Mouse (Mus musculus): ENCODE measurements around the gene Adh5. TPM values are rescaled to one million over a fixed set of nuclear protein-coding genes. Genes with fewer than 3 reads are reported as not detected.

The Adh5 gene
- 100 to 1,000 TPM; 151 to 165 TPM for total RNA-seq (2021)
- 26.6 and 28.9 TPM in 2 replicates for polyA plus RNA-seq (2012; rRNA removed)
- long read RNA-seq, transcript Adh5-201 (9 exons, 1,604 nt), result major isoform, 102 of 121 reads
- long read RNA-seq, partial matches to known transcripts, result 18 of 121 reads
- long read RNA-seq, other reads (novel, unspliced or antisense), result 1 of 121 reads

DNA sequence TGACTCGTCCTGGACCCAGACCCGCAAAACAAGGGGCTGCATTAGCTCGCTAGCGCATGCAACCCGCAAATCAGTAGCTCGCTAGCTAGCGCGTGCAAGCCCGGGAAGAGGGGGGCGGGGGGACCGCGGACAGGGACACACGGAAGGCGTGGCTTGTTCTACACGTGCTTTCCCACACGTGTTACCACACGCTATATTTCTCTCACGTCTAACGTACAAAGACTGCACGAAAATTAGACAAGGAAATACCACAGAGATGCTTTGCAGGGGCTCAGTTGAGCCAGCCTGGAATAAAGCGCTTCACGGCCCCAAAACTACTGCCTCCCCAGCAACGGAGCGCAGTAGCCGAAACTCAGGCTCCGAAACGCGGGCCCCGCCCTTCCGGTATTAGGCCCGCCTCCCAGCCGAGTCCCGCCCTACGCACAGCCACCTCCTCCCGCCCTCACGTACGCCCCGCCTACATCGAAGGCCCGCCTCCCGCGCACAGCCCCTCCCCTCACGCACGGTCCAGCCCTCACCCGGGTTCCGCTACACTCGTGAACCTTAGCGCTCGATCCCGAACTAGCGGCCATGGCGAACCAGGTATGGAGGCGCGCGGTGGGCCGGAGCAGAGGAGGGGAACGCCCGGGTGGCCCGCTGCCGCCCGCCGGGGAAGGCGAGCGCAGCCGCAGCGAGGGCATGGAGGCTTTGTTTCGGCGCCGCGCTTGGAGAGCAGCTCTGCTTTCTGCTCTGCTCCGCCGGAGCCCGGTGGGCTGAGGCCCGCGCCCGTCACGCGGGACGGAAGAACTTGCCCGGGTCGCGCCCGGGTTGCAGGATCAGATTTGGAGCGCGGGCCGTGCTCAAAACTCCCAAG, at the start of gene Adh5:
Adh5 (plus strand) TSS at position 482 of the 853 bp plus-strand sequence.
- peak; percentile 96 for DNase-seq

DNA sequence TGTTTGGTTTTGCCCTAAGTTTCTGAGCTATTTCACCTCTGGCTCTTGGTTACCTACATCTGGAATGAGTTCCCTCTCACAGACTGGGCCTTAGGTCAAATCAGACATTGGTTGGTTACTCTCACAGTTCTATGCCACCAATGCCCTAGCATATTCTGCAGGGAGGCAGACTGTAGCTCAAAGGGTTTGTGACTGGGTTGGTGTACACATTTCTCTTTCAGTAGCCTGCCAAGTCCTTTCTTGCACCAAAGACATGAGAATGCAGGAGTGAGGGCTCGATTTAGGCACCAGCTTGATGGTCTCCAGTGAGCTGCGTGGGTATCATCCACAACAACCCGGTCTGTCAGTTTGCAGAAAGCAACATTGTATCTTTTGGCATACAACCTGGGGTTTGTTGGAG, 38.0 kb upstream of the Adh5 start:
- DNase-seq, result no peak

GRCm38 (mm10) chr3:138405341-138405740, 37.6 kb upstream of the Adh5 start:
- DNase-seq, result peak; percentile 54

DNA sequence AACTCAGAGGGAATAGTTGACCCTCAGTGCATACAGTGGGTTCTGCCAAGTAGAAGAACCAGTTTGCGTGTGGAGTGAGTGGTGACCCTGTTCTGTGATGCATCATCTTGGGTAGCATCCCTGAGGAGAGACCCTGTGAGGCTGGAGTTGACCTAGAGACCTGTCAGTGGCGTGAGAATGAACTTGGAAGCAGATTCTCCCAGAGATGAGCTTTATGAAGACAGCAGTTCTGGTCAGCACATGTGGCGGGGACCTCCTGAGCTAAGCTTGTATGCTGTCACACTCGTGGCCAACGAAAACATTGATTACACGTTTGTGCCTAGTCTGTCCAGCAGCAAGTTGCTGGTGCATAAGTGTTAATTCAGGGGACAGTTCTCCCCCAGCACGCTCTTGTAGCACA, 37.1 kb upstream of the Adh5 start:
- DNase-seq, result no peak

GRCm38 (mm10) chr3:138407920-138408319, 35.0 kb upstream of the Adh5 start:
- peak; percentile 68 for DNase-seq

- DNase-seq, result no peak
These were observed 33.3 kb upstream of the Adh5 start for GRCm38 (mm10) chr3:138409585-138409984.

DNA sequence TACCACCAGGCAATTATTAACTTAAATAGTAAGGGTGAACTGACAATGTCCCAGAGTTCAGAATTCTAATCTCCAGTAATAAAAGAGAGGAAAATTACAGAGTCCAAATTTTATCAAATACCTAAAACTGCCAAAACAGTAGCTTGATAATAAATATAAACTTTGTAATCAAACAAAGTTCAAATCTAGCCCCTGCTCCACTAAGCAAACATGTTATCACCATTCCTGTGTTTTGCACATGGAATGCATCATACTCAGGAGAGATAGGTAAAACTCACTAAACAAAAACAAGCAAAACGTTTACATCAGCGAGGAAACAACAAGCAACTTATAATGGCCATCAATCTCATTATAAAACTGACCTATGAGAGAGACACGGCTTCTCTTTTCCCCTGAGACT, 32.7 kb upstream of the Adh5 start:
- DNase-seq, result no peak

DNA sequence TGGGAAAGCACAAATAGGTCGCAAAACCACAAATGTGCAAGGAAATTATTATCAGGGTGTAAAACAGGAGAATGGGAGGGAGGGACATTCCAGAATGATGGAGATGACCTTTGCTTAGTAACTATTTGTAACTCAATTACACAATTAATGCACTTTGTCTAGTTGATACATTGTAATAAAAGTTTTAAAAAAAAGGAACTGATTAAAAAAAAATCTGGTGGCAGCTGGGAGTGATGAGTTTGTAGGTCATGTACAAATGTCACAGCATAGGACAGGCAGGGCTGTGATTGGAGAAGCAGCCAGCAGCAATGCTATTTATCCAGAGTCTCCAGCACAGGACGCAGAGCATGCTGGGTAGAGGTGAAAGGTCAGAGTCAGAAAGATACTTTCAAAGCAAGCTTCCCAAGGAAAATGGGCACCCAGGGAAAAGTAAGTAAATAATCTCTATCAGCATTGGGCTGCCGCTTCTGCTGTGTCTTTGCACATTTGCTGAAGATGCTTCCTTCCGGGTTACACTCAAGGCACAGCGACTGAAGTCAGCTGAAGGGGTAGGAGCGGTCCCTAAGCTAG, 27.7 kb upstream of the Adh5 start, which contains the start of gene Adh4:
Adh4 (plus strand) TSS at position 346 of the 570 bp plus-strand sequence.
- DNase-seq, result peak; percentile 20

DNA sequence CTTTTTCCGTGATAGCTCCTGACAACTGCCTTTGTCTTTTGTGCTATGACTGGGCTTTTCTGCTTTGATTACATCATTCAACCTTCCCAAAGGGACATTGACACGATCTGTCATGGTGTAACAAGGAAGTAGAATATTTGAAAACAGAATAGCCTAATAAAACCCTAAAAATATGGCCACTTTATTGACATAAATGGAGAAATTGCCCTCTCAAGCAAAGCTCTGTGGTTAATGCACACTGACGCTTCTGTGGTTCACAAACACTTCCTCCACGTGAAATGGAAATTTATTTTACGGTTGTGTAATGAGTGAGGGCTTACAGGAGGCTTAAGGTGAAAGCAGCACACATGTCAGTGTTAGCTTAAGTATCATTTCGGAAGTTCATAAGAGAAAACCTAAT, 23.5 kb upstream of the Adh5 start:
- DNase-seq, result no peak

DNA sequence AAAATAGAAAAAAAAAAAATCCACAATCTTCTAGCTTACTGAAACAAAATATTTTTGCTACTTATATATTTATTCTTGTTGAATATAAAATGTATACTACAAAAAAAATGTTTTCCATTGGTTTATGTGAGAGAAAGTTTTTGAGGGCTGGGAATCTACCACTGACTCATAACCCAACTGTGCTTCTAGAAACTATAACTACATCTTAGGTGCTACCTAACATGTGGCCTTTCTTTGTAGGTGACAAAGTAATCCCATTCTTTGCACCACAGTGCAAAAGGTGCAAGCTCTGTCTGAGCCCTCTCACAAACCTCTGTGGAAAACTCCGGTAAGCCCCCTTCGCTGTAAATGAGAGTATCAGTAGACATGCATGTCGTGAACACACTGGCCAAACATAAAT, 22.5 kb upstream of the Adh5 start:
- DNase-seq, result no peak

DNA sequence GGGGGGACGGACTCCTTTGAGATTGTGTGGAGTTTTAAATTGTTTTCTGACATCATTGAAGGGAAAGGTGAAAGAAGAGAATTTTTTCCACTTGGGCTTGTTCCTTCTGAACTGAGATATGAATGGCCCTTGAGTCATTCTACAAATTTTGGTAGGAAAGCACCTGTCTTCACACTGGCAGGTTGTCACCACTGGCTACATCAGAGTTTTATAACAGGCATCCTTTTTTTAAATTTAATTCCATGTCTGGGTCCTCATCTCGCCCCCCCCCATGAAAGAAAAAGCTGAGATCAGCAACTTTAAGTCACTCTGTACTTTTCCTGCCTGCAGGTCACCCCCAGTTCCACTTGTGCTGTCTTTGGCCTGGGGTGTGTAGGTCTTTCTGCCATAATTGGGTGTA, 19.2 kb upstream of the Adh5 start:
- DNase-seq, result no peak

GRCm38 (mm10) chr3:138424247-138424646, 18.6 kb upstream of the Adh5 start:
- DNase-seq, result no peak

- peak; percentile 21 for DNase-seq
These were observed 12.4 kb upstream of the Adh5 start for GRCm38 (mm10) chr3:138430360-138430976.

GRCm38 (mm10) chr3:138431835-138432234, 11.1 kb upstream of the Adh5 start:
- DNase-seq, result no peak

DNA sequence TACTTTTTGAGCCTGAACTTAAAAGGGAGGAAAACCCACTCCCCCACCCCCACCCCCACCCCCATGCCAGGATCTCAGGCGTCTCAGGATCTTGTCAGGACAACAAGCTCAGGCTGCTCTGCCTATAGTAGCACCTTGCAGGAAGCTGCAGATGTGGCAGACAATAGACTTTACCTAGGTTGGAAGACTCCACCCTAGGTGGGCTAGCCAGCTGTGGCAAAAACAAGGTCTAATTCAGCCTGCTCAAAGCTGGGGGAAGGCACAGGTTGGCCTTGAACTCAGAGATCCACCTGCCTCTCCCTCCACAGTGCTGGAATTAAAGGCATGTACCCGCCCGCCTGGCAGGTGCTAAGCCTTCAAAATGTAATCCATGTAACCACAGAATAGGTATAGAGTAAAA, 4.2 kb upstream of the Adh5 start:
- no peak for DNase-seq

- DNase-seq, result no peak
These were observed 690 bp upstream of the Adh5 start for GRCm38 (mm10) chr3:138442203-138442602.

DNA sequence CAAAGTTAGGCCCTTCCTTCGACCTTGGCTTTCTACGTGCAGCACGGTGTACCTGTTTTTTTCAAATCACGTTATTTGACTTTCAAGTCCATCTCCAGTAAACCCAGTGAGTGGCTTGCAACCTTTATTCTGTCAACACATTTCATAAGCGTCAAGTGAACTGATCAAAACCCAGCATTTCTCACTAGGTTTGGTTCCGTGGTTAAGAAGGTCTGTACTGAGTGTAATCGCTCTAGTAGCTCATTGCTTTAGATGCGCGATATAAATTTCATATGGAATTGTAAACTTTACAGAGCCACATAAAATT, 525 bp downstream of the Adh5 start:
- no peak for DNase-seq

- no peak for DNase-seq
These were observed 5.4 kb downstream of the Adh5 start for GRCm38 (mm10) chr3:138448077-138448860.

DNA sequence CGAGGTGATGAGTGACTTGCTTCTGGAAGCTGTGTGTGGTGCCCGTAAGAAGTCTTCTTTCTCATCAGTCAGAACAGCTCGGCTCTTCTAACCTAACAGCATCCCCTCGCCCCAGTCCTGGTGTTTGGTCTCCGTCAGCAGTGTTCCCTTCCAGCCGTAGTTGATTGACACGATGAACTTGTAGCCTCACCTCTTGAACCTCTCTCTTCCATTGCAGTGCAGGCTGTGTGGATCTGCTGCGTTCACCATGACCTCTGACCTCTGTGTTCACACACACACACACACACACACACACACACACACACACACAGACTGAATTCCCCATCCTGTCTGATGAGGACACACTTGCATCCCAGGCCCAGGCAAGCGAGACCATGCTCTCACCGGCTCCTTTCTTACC, 9.3 kb downstream of the Adh5 start:
- DNase-seq, result no peak

DNA sequence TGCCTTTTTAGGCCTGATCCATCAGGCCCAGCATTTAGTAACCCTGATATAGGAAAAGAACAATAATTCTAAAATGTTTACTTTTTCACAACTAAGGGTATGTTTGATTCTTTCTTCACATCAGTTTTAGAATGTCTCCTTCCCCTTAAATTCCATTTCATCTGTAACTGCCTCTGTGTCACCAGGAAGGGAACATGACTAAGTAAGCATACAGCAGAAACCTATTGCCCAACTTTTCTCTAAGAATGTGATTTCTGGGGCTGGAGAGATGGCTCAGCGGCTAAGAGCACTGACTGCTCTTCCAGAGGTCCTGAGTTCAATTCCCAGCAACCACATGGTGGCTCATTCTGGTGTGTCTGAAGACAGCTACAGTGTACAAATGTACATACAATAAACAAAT, 11.3 kb downstream of the Adh5 start:
- no peak for DNase-seq

DNA sequence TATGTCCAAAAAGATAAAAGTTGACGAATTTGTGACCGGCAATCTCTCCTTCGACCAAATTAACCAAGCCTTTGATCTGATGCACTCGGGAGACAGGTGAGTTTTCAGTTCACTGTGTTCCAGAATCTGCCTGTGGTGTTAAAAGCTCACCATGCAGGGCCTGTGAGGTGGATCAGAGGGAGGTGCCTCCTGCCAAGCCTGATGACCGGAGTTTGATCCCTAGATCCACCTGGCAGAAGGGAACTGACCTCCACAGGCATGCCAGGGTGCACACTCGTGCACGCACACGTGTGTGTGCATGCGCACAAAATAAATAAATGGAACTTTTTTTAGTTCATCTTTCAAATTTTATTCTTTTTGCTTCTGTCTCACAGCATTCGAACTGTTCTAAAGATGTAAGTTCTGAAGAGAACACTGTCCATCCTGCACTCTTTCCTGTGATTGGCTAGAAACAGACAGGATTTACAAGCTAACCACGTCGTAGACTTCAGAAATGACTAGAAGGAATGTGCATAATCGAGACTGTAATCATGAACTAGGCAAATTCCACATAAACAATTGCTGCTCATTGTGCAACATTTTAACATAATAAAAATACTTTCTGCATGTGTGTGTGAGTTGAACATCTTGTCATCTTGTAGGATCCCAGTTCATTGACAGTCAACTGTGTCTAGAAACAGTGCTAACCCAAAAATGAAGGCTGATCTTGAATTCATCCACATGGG, 12.0 kb downstream of the Adh5 start:
- no peak for DNase-seq

DNA sequence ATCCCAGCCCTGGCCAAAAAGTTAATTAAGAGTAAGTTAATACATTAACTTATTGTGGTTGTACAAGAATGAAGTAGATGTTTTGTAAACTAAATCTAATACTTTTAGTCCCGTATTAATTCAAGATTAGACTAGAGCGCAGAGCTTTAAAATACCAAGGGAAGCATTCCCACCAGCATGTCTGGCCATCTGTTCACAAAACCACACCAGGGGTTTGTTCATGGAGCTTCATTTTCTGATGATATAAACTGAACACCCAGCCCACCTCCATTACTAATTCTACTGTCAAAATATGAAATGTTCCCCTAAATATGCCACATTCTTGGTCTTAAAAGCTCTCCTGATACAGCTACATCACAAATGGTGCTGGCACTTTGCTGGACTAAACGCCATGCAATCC, 15.5 kb downstream of the Adh5 start:
- no peak for DNase-seq

Data from adrenal gland, adult 2 months (tissue).